In the genomic region with DNA sequence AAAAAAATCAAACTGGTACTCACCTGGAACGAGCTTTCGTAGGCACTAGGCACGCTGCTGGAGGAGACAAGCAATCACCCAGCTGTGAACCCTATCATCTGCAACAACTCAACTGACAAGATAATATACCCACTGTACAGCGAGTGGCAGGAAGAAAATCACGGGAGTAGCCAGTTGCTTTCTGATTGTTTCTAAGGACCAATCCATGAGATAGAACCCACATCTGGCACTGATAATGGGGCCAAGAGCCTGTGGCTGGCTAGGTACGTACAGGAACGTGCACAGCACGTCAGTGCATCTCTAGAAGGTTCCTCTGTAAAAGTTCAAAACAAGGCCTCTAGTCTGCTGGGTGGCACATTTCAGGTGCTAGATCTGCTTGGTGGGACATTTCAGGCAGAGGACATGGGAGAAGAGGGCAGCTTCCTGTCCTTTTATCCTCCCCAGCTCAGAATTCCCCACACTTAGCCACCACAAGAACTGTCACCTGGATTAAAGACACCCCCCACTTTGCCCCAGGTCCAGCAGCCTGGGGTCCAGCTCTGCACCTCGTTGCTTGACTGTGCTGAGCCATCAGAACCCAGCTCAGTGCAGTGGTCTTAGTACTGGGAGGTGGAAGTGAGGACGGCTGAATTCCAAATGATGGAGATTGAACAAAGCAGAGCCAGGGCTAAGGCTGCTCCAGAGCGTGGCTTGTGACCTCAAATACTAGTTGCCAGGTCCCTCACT, we compare ENCODE assay signal across 12 mouse cellular contexts.
"Had no signal": no experiment of that assay in that cellular context is flagged by ENCODE, and none has a peak within 500 bp of the region (broad histone marks: within the 10 kb centered on the region; RNA-seq: fewer than 3 reads in every experiment).

No protein-coding gene starts in this region.

- H3K4me2 ChIP-seq: lung, embryonic 15.5 days had no signal

- ATAC-seq: hindbrain, embryonic 16.5 days; inflammation-experienced regulatory T-cells, adult 6 months; intestine, postnatal 0 days had no signal

- H3K27me3 ChIP-seq: lung, embryonic 15.5 days had no signal

- H3K4me1 ChIP-seq: lung, embryonic 15.5 days had no signal

- DNase-seq: kidney, adult 8-10 months; kidney, postnatal 4 days; lung, postnatal 14 days; midbrain, embryonic 14.5 days had no signal

- H3K27ac ChIP-seq: kidney, postnatal 0 days; layer of hippocampus, adult 2 months; lung, embryonic 15.5 days; macrophage; stomach, postnatal 0 days had no signal

- H3K9me3 ChIP-seq: lung, embryonic 15.5 days had no signal

- H3K4me3 ChIP-seq: layer of hippocampus, adult 2 months; lung, embryonic 15.5 days had no signal

- H3K9ac ChIP-seq: lung, embryonic 15.5 days had no signal
